Mouse (Mus musculus) stomach, postnatal 0 days (tissue): ENCODE measurements at regions not wholly inside any gene's neighbourhood (a gene's known extent, or its start where the extent isn't known, plus 50 kb on each side); places are given as distances from the start of the nearest gene placed in this dataset.

Experiments
- ATAC-seq: fragments of 200-750 bp; cut with Nextera tagmentation; 2 replicates; pipeline ENCODE4 v1.8.0; 2017; ENCODE audit not compliant: low FRiP score, low TSS enrichment
- DNase-seq: peaks from one replicate; pipeline ENCODE4 v3.0.0-alpha.2; 2016; ENCODE audit warnings: low spot score
- H3K27ac ChIP-seq: fragments of 300-500 bp; sonication (generic); replicated peaks from 2 replicates; pipeline ENCODE4 v1.5.1; 2014; ENCODE audit warnings: mild to moderate bottlenecking, control low read depth
- H3K27me3 ChIP-seq: fragments of 300-500 bp; sonication (generic); 2 replicates; pipeline ENCODE4 v1.6.1; 2014; ENCODE audit warnings: low read length; ENCODE audit not compliant: control insufficient read depth, insufficient read depth
- H3K36me3 ChIP-seq: fragments of 300-500 bp; sonication (generic); 2 replicates; pipeline ENCODE4 v1.6.1; 2014; ENCODE audit warnings: low read length, mixed read lengths; ENCODE audit not compliant: control insufficient read depth, insufficient read depth
- H3K4me1 ChIP-seq: fragments of 300-500 bp; sonication (generic); replicated peaks from 2 replicates; pipeline ENCODE4 v1.6.1; 2014; ENCODE audit warnings: antibody characterized with exemption; ENCODE audit not compliant: control insufficient read depth, insufficient read depth
- H3K4me2 ChIP-seq: fragments of 300-500 bp; sonication (generic); replicated peaks from 2 replicates; pipeline ENCODE4 v1.6.1; 2014; ENCODE audit warnings: low read depth, mild to moderate bottlenecking, control low read depth, moderate library complexity
- H3K4me3 ChIP-seq: fragments of 300-500 bp; sonication (generic); 2 replicates; pipeline ENCODE4 v1.5.1; 2014; ENCODE audit warnings: low read depth, low read length, control low read depth
- H3K9ac ChIP-seq: fragments of 300-500 bp; sonication (generic); 2 replicates; pipeline ENCODE4 v1.6.1; 2014; ENCODE audit warnings: mild to moderate bottlenecking, low read length, control low read depth, mixed read lengths
- H3K9me3 ChIP-seq: fragments of 300-500 bp; sonication (generic); 2 replicates; pipeline ENCODE4 v1.6.1; 2016; ENCODE audit warnings: low read length; ENCODE audit not compliant: control insufficient read depth
- CTCF ChIP-seq: IDR thresholded peaks from 2 replicates; pipeline ENCODE4 v1.5.1; 2016; ENCODE audit warnings: antibody characterized with exemption, low read depth, mild to moderate bottlenecking, moderate library complexity
- EP300 ChIP-seq: optimal IDR thresholded peaks from 2 replicates; pipeline ENCODE3; 2016; ENCODE audit warnings: antibody characterized with exemption
- WGBS: fragments of 180-500 bp; shearing (Covaris S2); extraction: QIAGEN DNeasy Blood & Tissue Kit; methylation state at CpG from one replicate; pipeline ENCODE4 v1.1.7; 2014; 5-methylcytosine and 5-hydroxymethylcytosine counted together

- Histone ChIP-seq H3K9me3 (no peaks in the 10 kb centered on the region), H3K4me3 (no peak overlapping the region), H3K27ac (no peak overlapping the region), H3K27me3 (no peaks in the 10 kb centered on the region), H3K36me3 (no peaks in the 10 kb centered on the region), H3K4me1 (no peaks in the 10 kb centered on the region), H3K4me2 (no peak overlapping the region), H3K9ac (no peak overlapping the region)
- WGBS = 89% methylated on average over 3 of the region's 3 CpGs
- no peak for ATAC-seq
- TF ChIP-seq EP300 (no peak), CTCF (no peak)
- DNase-seq = no peak
Observed at GRCm38 (mm10) chr10:37259186-37259585, 120.5 kb upstream of the Marcks start.

GRCm38 (mm10) chr10:37257544-37257943 lies 118.8 kb upstream of the Marcks start:
- no peak overlapping the region for H3K27ac ChIP-seq

GRCm38 (mm10) chr10:37250934-37251521 lies 112.3 kb upstream of the Marcks start:
- Histone ChIP-seq H3K36me3 (no peaks in the 10 kb centered on the region), H3K9me3 (no peaks in the 10 kb centered on the region), H3K4me2 (no peak overlapping the region), H3K27me3 (no peaks in the 10 kb centered on the region), H3K4me3 (no peak overlapping the region), H3K9ac (no peak overlapping the region), H3K27ac (no peak overlapping the region), H3K4me1 (no peaks in the 10 kb centered on the region)
- no peak for DNase-seq
- WGBS = 69% methylated on average over 6 of the region's 6 CpGs
- no peak for ATAC-seq
- TF ChIP-seq CTCF (no peak), EP300 (no peak)

More at GRCm38 (mm10) chr10:37257544-37257943, 118.8 kb upstream of the Marcks start:
- Histone ChIP-seq H3K4me1 (no peaks in the 10 kb centered on the region), H3K4me3 (no peak overlapping the region), H3K9ac (no peak overlapping the region), H3K4me2 (no peak overlapping the region), H3K9me3 (no peaks in the 10 kb centered on the region), H3K27me3 (no peaks in the 10 kb centered on the region), H3K36me3 (no peaks in the 10 kb centered on the region)
- no peak for DNase-seq
- WGBS = 66% methylated on average over 6 of the region's 6 CpGs
- no peak for TF ChIP-seq EP300
- TF ChIP-seq CTCF = no peak
- no peak for ATAC-seq

GRCm38 (mm10) chr10:37250157-37250556 lies 111.4 kb upstream of the Marcks start:
- 25% methylated on average over 2 of the region's 2 CpGs for WGBS
- Histone ChIP-seq H3K4me3 (no peak overlapping the region), H3K27ac (no peak overlapping the region), H3K9ac (no peak overlapping the region), H3K4me1 (no peaks in the 10 kb centered on the region), H3K27me3 (no peaks in the 10 kb centered on the region), H3K9me3 (no peaks in the 10 kb centered on the region), H3K4me2 (no peak overlapping the region), H3K36me3 (no peaks in the 10 kb centered on the region)
- TF ChIP-seq CTCF (no peak), EP300 (no peak)
- DNase-seq = no peak
- no peak for ATAC-seq

GRCm38 (mm10) chr10:37249511-37249910 lies 110.8 kb upstream of the Marcks start:
- Histone ChIP-seq H3K9ac (no peak overlapping the region), H3K9me3 (no peaks in the 10 kb centered on the region), H3K27ac (no peak overlapping the region), H3K27me3 (no peaks in the 10 kb centered on the region), H3K4me1 (no peaks in the 10 kb centered on the region), H3K4me2 (no peak overlapping the region), H3K4me3 (no peak overlapping the region), H3K36me3 (no peaks in the 10 kb centered on the region)
- no peak for TF ChIP-seq EP300
- no peak for ATAC-seq
- DNase-seq = no peak
- 67% methylated on average over 4 of the region's 4 CpGs for WGBS

- Histone ChIP-seq H3K4me1 (no peaks in the 10 kb centered on the region), H3K27ac (no peak overlapping the region), H3K4me2 (no peak overlapping the region), H3K4me3 (no peak overlapping the region), H3K36me3 (no peaks in the 10 kb centered on the region), H3K27me3 (no peaks in the 10 kb centered on the region), H3K9me3 (no peaks in the 10 kb centered on the region), H3K9ac (no peak overlapping the region)
- TF ChIP-seq EP300 = no peak
- no peak for TF ChIP-seq CTCF
- no peak for DNase-seq
- ATAC-seq = no peak
Observed at GRCm38 (mm10) chr10:37247121-37247520, 108.4 kb upstream of the Marcks start.
